Mouse (Mus musculus) brain, adult 2 months (tissue): ENCODE data around the gene Nrl.

Experiments used
- DNase-seq: peaks from one replicate; pipeline ENCODE4 v3.0.0; 2011; ENCODE audit warnings: low read depth, low spot score

Nrl gene

GRCm38 (mm10) chr14:55536116-55536745 lies 11.4 kb upstream of the Nrl start:
- DNase-seq, result peak; percentile 50

- DNase-seq, result peak; percentile 87
These were observed 3.2 kb upstream of the Nrl start for GRCm38 (mm10) chr14:55527940-55528339.

- DNase-seq, result no peak
These were observed 1.9 kb upstream of the Nrl start for GRCm38 (mm10) chr14:55526674-55527073.

- no peak for DNase-seq
These were observed 719 bp downstream of the Nrl start for GRCm38 (mm10) chr14:55524062-55524461.

- DNase-seq, result peak; percentile 63
These were observed 4.1 kb downstream of the Nrl start for GRCm38 (mm10) chr14:55520451-55521361.

- DNase-seq, result peak; percentile 54
These were observed 5.2 kb downstream of the Nrl start for GRCm38 (mm10) chr14:55519604-55520003.

GRCm38 (mm10) chr14:55518897-55519296 lies 5.9 kb downstream of the Nrl start:
- peak; percentile 89 for DNase-seq

- DNase-seq, result no peak
These were observed 8.9 kb downstream of the Nrl start for GRCm38 (mm10) chr14:55515846-55516245.

- DNase-seq, result no peak
These were observed 10.9 kb downstream of the Nrl start for GRCm38 (mm10) chr14:55513927-55514326.

- peak; percentile 88 for DNase-seq
These were observed 13.7 kb downstream of the Nrl start for GRCm38 (mm10) chr14:55511037-55511436.

- peak; percentile 83 for DNase-seq
These were observed 14.6 kb downstream of the Nrl start, which contains the start of gene Cpne6 for GRCm38 (mm10) chr14:55510125-55510731. Gene Cpne6 (plus strand): TSS chr14:55510445.

GRCm38 (mm10) chr14:55509540-55509939 lies 15.2 kb downstream of the Nrl start:
- DNase-seq, result no peak

- no peak for DNase-seq
These were observed 17.0 kb downstream of the Nrl start for GRCm38 (mm10) chr14:55507801-55508200.

- DNase-seq, result no peak
These were observed 19.2 kb downstream of the Nrl start for GRCm38 (mm10) chr14:55505612-55506011.

- peak; percentile 83 for DNase-seq
These were observed 27.3 kb downstream of the Nrl start for GRCm38 (mm10) chr14:55497449-55497821.

GRCm38 (mm10) chr14:55496761-55497448 lies 27.9 kb downstream of the Nrl start:
- no peak for DNase-seq

GRCm38 (mm10) chr14:55495509-55496240 lies 29.1 kb downstream of the Nrl start:
- no peak for DNase-seq

GRCm38 (mm10) chr14:55492103-55492502 lies 32.7 kb downstream of the Nrl start:
- DNase-seq, result peak; percentile 63

- DNase-seq, result peak; percentile 84
These were observed 33.4 kb downstream of the Nrl start for GRCm38 (mm10) chr14:55491291-55491833.

- DNase-seq, result peak; percentile 96
These were observed 34.2 kb downstream of the Nrl start, which contains the start of gene Carmil3 for GRCm38 (mm10) chr14:55490361-55491201. Gene Carmil3 (plus strand): TSS chr14:55490651.
